ENCODE assay signal across 8 mouse cellular contexts in genomic region chr6:72566044-72566443, GRCm38 (mm10). TPM values are rescaled to one million over a fixed set of nuclear protein-coding genes. Genes with fewer than 3 reads are reported as not detected.
DNase-seq lines count a peak whose midpoint lies in the region; ATAC-seq and TF ChIP-seq lines count a peak whose summit lies in the region.

No protein-coding gene starts in this region.

- H3K79me3 ChIP-seq in C2C12 (ENCODE audit: low read depth) = no peaks in the 10 kb centered on the region

- peaks cover 2 to 12% of the 10 kb centered on the region in 2 experiments; a peak in 3 of 4 replicates for H3K4me1 ChIP-seq in heart, embryonic 14.5 days (ENCODE audit: control insufficient read depth in 2 of 2, insufficient read depth in 2 of 2, low read length in 2 of 2)
- no peaks in the 10 kb centered on the region for H3K4me1 ChIP-seq in liver, embryonic 12.5 days
- peaks cover 5% of the 10 kb centered on the region; the same call in 1 of the 2 replicates for H3K4me1 ChIP-seq in stomach, embryonic 15.5 days

- TF ChIP-seq CTCF in C2C12 (IDR thresholded peaks at IDR 0.05; ENCODE audit: control insufficient read depth, insufficient read depth, insufficient read length) = peak; percentile 66

- no peak overlapping the region for H3ac ChIP-seq in C2C12 (ENCODE audit: control insufficient read depth, insufficient read length, low read depth)

- H3K9me3 ChIP-seq in heart, embryonic 14.5 days (ENCODE audit: control insufficient read depth, low read length) = no peaks in the 10 kb centered on the region
- no peaks in the 10 kb centered on the region for H3K9me3 ChIP-seq in liver, embryonic 12.5 days (replicated peaks)
- no peaks in the 10 kb centered on the region for H3K9me3 ChIP-seq in stomach, embryonic 15.5 days

- no peak overlapping the region for H3K9ac ChIP-seq in heart, embryonic 14.5 days (ENCODE audit: low read length)
- no peak overlapping the region for H3K9ac ChIP-seq in liver, embryonic 12.5 days
- no peak overlapping the region for H3K9ac ChIP-seq in stomach, embryonic 15.5 days

- H3K4me2 ChIP-seq in heart, embryonic 14.5 days (ENCODE audit: low read length) = no peak overlapping the region
- peak overlapping the region; percentile 9; the same call in 1 of the 2 replicates for H3K4me2 ChIP-seq in liver, embryonic 12.5 days
- no peak overlapping the region for H3K4me2 ChIP-seq in stomach, embryonic 15.5 days

- H3K4me3 ChIP-seq in C2C12 (ENCODE audit: insufficient read depth, poor library complexity, severe bottlenecking) = no peak overlapping the region
- H3K4me3 ChIP-seq in heart, embryonic 14.5 days (ENCODE audit: control insufficient read depth in 1 of 2, insufficient read depth in 1 of 2, low read depth in 1 of 2, low read length in 2 of 2) = no peak overlapping the region
- no peak overlapping the region for H3K4me3 ChIP-seq in liver, embryonic 12.5 days
- no peak overlapping the region for H3K4me3 ChIP-seq in stomach, embryonic 15.5 days (replicated peaks)

- peak; percentile 68 for ATAC-seq in erythroblast, adult 5-6 weeks (replicated peaks; ENCODE audit: low FRiP score, poor library complexity, severe bottlenecking)
- peak; percentile 50; the same call in 1 of the 2 replicates for ATAC-seq in heart, embryonic 14.5 days (ENCODE audit: insufficient number of reproducible peaks, insufficient read depth, low FRiP score, low read depth)
- ATAC-seq in liver, embryonic 12.5 days = peak; percentile 40
- peak; percentile 65 for ATAC-seq in stomach, embryonic 15.5 days (ENCODE audit: insufficient read depth, low FRiP score, low read depth)

- no peaks in the 10 kb centered on the region for H3K27me3 ChIP-seq in C2C12 (ENCODE audit: control insufficient read depth, insufficient read depth, insufficient read length)
- no peaks in the 10 kb centered on the region for H3K27me3 ChIP-seq in heart, embryonic 14.5 days (ENCODE audit: control insufficient read depth, insufficient read depth, low read length)
- no peaks in the 10 kb centered on the region for H3K27me3 ChIP-seq in liver, embryonic 12.5 days (replicated peaks)
- H3K27me3 ChIP-seq in stomach, embryonic 15.5 days (replicated peaks) = no peaks in the 10 kb centered on the region

- peaks cover 21% of the 10 kb centered on the region for H3K36me3 ChIP-seq in C2C12 (ENCODE audit: control insufficient read depth, insufficient read depth)
- H3K36me3 ChIP-seq in heart, embryonic 14.5 days (ENCODE audit: control insufficient read depth, insufficient read depth, low read length) = peaks cover 12% of the 10 kb centered on the region; the same call in 1 of the 2 replicates
- peaks cover 10% of the 10 kb centered on the region; the same call in 1 of the 2 replicates for H3K36me3 ChIP-seq in liver, embryonic 12.5 days
- 0 out of 2 replicates have a peak, but pooled peaks cover 5% of the 10 kb centered on the region for H3K36me3 ChIP-seq in stomach, embryonic 15.5 days

- H3K27ac ChIP-seq in heart, embryonic 14.5 days (replicated peaks in 1 of 2; ENCODE audit: control insufficient read depth in 1 of 2, insufficient read depth in 1 of 2, low read depth in 2 of 2, low read length in 2 of 2) = no peak overlapping the region
- no peak overlapping the region for H3K27ac ChIP-seq in liver, embryonic 12.5 days
- H3K27ac ChIP-seq in stomach, embryonic 15.5 days = no peak overlapping the region

- WGBS in heart, embryonic 14.5 days = 5% methylated on average over 4 of the region's 4 CpGs
- WGBS in liver, embryonic 12.5 days (ENCODE audit: insufficient replicate concordance) = 4% methylated on average over 4 of the region's 4 CpGs
- 3% methylated on average over 4 of the region's 4 CpGs for WGBS in stomach, embryonic 15.5 days

- DNase-seq in brain, adult 2 months (ENCODE audit: low read depth, low spot score) = peak; percentile 90
- peak; percentile 95 for DNase-seq in kidney, postnatal 10 days
- peak; percentile 84 for DNase-seq in neural tube, embryonic 10.5 days (ENCODE audit: extremely low spot score, low spot score)

- no peaks in the 10 kb centered on the region for H3K79me2 ChIP-seq in C2C12 (ENCODE audit: control insufficient read depth, insufficient read depth)

TF ChIP-seq in C2C12, 6 proteins besides CTCF, POLR2A, EP300 and RAD21:
- TF ChIP-seq MAX (IDR thresholded peaks at IDR 0.05) (no peak), FOSL1 (IDR thresholded peaks at IDR 0.05; ENCODE audit: insufficient read depth, low read length, poor library complexity, severe bottlenecking) (no peak), CEBPB (IDR thresholded peaks at IDR 0.05; ENCODE audit: low read depth) (no peak), USF1 (IDR thresholded peaks at IDR 0.05; ENCODE audit: low read depth) (no peak), MYOG (IDR thresholded peaks at IDR 0.05; ENCODE audit: control insufficient read depth, extremely low read depth, insufficient read length) (no peak), MYOD1 (IDR thresholded peaks at IDR 0.05; ENCODE audit: control insufficient read depth, insufficient read length, low read depth) (no peak)

RNA-seq across cellular contexts. Expression of gene Capg, which starts 21.9 kb away (rescaled TPM):
- 487 TPM for polyA plus RNA-seq in C2C12 (2012; fragmentation: generic; extraction: Trizol)
- 10.2 and 21.1 TPM in 2 replicates for total RNA-seq in erythroblast, adult 5-6 weeks (2015; ENCODE audit: low replicate concordance)
- total RNA-seq in erythroblast, adult 5-6 weeks (2017; ENCODE audit: low replicate concordance) = 22.2 and 29.0 TPM in 2 replicates
- polyA plus RNA-seq in heart, embryonic 14.5 days (2014; fragmentation: Nextera tagmentation; extraction: Ambion mirVana) = 26.0 and 27.2 TPM in 2 replicates
- 18.5 and 19.7 TPM in 2 replicates for polyA plus RNA-seq in liver, embryonic 12.5 days (2016; fragmentation: Nextera tagmentation; extraction: Ambion mirVana)
- polyA plus RNA-seq in stomach, embryonic 15.5 days (2015; fragmentation: Nextera tagmentation; extraction: Ambion mirVana) = 80.9 and 98.6 TPM in 2 replicates

RNA-seq across cellular contexts. Expression of gene Elmod3, which starts 32.2 kb away (rescaled TPM):
- polyA plus RNA-seq in C2C12 (2012; fragmentation: generic; extraction: Trizol) = 5.1 TPM
- total RNA-seq in erythroblast, adult 5-6 weeks (2015; ENCODE audit: low replicate concordance) = 2.1 and 5.6 TPM in 2 replicates
- total RNA-seq in erythroblast, adult 5-6 weeks (2017; ENCODE audit: low replicate concordance) = 0.85 and 6.0 TPM in 2 replicates
- 12.8 and 16.3 TPM in 2 replicates for polyA plus RNA-seq in heart, embryonic 14.5 days (2014; fragmentation: Nextera tagmentation; extraction: Ambion mirVana)
- polyA plus RNA-seq in liver, embryonic 12.5 days (2016; fragmentation: Nextera tagmentation; extraction: Ambion mirVana) = 6.8 and 7.6 TPM in 2 replicates
- 13.7 and 15.9 TPM in 2 replicates for polyA plus RNA-seq in stomach, embryonic 15.5 days (2015; fragmentation: Nextera tagmentation; extraction: Ambion mirVana)

RNA-seq across cellular contexts. Expression of gene Retsat, which starts 32.2 kb away (rescaled TPM):
- 20.8 TPM for polyA plus RNA-seq in C2C12 (2012; fragmentation: generic; extraction: Trizol)
- 1.7 and 4.0 TPM in 2 replicates for total RNA-seq in erythroblast, adult 5-6 weeks (2015; ENCODE audit: low replicate concordance)
- 3.5 and 3.8 TPM in 2 replicates for total RNA-seq in erythroblast, adult 5-6 weeks (2017; ENCODE audit: low replicate concordance)
- polyA plus RNA-seq in heart, embryonic 14.5 days (2014; fragmentation: Nextera tagmentation; extraction: Ambion mirVana) = 23.5 and 25.2 TPM in 2 replicates
- polyA plus RNA-seq in liver, embryonic 12.5 days (2016; fragmentation: Nextera tagmentation; extraction: Ambion mirVana) = 15.3 and 16.6 TPM in 2 replicates
- 21.5 and 22.3 TPM in 2 replicates for polyA plus RNA-seq in stomach, embryonic 15.5 days (2015; fragmentation: Nextera tagmentation; extraction: Ambion mirVana)

RNA-seq across cellular contexts. Expression of gene Sh2d6, which starts 44.5 kb away (rescaled TPM):
- 0.26 TPM for polyA plus RNA-seq in C2C12 (2012; fragmentation: generic; extraction: Trizol)
- total RNA-seq in erythroblast, adult 5-6 weeks (2015; ENCODE audit: low replicate concordance) = not detected in 2 replicates
- total RNA-seq in erythroblast, adult 5-6 weeks (2017; ENCODE audit: low replicate concordance) = not detected in 2 replicates
- not detected in 2 replicates for polyA plus RNA-seq in heart, embryonic 14.5 days (2014; fragmentation: Nextera tagmentation; extraction: Ambion mirVana)
- not detected in 2 replicates for polyA plus RNA-seq in liver, embryonic 12.5 days (2016; fragmentation: Nextera tagmentation; extraction: Ambion mirVana)
- 0.18 and 0.22 TPM in 2 replicates for polyA plus RNA-seq in stomach, embryonic 15.5 days (2015; fragmentation: Nextera tagmentation; extraction: Ambion mirVana)

RNA-seq across cellular contexts. Expression of gene Tgoln1, which starts 50.8 kb away (rescaled TPM):
- polyA plus RNA-seq in C2C12 (2012; fragmentation: generic; extraction: Trizol) = 10.2 TPM
- 17.9 and 24.9 TPM in 2 replicates for total RNA-seq in erythroblast, adult 5-6 weeks (2015; ENCODE audit: low replicate concordance)
- total RNA-seq in erythroblast, adult 5-6 weeks (2017; ENCODE audit: low replicate concordance) = 19.8 and 20.2 TPM in 2 replicates
- 27.9 and 29.4 TPM in 2 replicates for polyA plus RNA-seq in heart, embryonic 14.5 days (2014; fragmentation: Nextera tagmentation; extraction: Ambion mirVana)
- 17.8 and 18.8 TPM in 2 replicates for polyA plus RNA-seq in liver, embryonic 12.5 days (2016; fragmentation: Nextera tagmentation; extraction: Ambion mirVana)
- 34.0 and 38.4 TPM in 2 replicates for polyA plus RNA-seq in stomach, embryonic 15.5 days (2015; fragmentation: Nextera tagmentation; extraction: Ambion mirVana)
